Mouse (Mus musculus) thymus, adult 2 months (tissue): ENCODE results near the gene Ror1.

Experiments
- CTCF ChIP-seq: fragments of 200-500 bp; IDR thresholded peaks from 2 replicates; pipeline ENCODE4 v1.5.1; 2012; ENCODE audit warnings: mild to moderate bottlenecking, control low read depth, low read length, moderate library complexity, borderline replicate concordance; ENCODE audit not compliant: control insufficient read depth, poor library complexity, insufficient read depth; ENCODE audit errors: extremely low read depth
- POLR2A ChIP-seq: fragments of 200-500 bp; IDR thresholded peaks from 2 replicates; pipeline ENCODE4 v1.6.1; 2012; ENCODE audit warnings: mild to moderate bottlenecking, low read length, control low read depth, moderate library complexity; ENCODE audit not compliant: control insufficient read depth, poor library complexity, insufficient read depth; ENCODE audit errors: extremely low read depth

GRCm38 (mm10) chr4:100203066-100203465, 107.5 kb downstream of the Ror1 start:
- TF ChIP-seq POLR2A (no peak), CTCF (no peak)
